Mouse (Mus musculus) liver, embryonic 14.5 days (tissue): ENCODE measurements around the gene Sbf2. TPM values are rescaled to one million over a fixed set of nuclear protein-coding genes. Genes with fewer than 3 reads are reported as not detected.

Experiments used
- ATAC-seq: fragments of 200-750 bp; cut with Nextera tagmentation; 2 replicates; pipeline ENCODE4 v1.8.0; 2017; ENCODE audit warnings: moderate number of reproducible peaks, mild to moderate bottlenecking, moderate library complexity; ENCODE audit not compliant: insufficient read depth
- DNase-seq, 3 experiments: peaks; one replicate each; pipeline ENCODE4 v3.0.0-alpha.2; 2012 to 2013; ENCODE audit warnings: low read depth in 3 of 3, low spot score in 3 of 3
- H3K27ac ChIP-seq: fragments of 300-500 bp; sonication (generic); 2 replicates; pipeline ENCODE4 v1.5.1; 2014; ENCODE audit warnings: moderate library complexity, mild to moderate bottlenecking, control low read depth, inconsistent platforms
- H3K27me3 ChIP-seq: fragments of 300-500 bp; sonication (generic); 2 replicates; pipeline ENCODE4 v1.6.1; 2014; ENCODE audit warnings: mild to moderate bottlenecking, low read length, moderate library complexity; ENCODE audit not compliant: control insufficient read depth, insufficient read depth
- H3K36me3 ChIP-seq: fragments of 300-500 bp; sonication (generic); replicated peaks from 2 replicates; pipeline ENCODE4 v1.6.1; 2014; ENCODE audit warnings: low read depth; ENCODE audit not compliant: control insufficient read depth, insufficient read depth
- H3K4me1 ChIP-seq, 2 experiments: fragments of 200-500 bp in 1 of 2; fragments of 300-500 bp in 1 of 2; sonication (generic) in 1 of 2; replicated peaks; 2 replicates each; pipeline ENCODE4 v1.6.1; 2012 to 2014; ENCODE audit warnings: antibody characterized with exemption in 1 of 2, inconsistent platforms in 1 of 2, low read length in 1 of 2; ENCODE audit not compliant: control insufficient read depth in 2 of 2, insufficient read depth in 2 of 2
- H3K4me2 ChIP-seq: fragments of 300-500 bp; sonication (generic); 2 replicates; pipeline ENCODE4 v1.6.1; 2014; ENCODE audit warnings: low read depth, mild to moderate bottlenecking, control low read depth, moderate library complexity
- H3K4me3 ChIP-seq, 2 experiments: fragments of 200-500 bp in 1 of 2; fragments of 300-500 bp in 1 of 2; sonication (generic) in 1 of 2; 2 replicates each; pipeline ENCODE4 v1.5.1; 2012 to 2014; ENCODE audit warnings: low read depth in 2 of 2, low read length in 2 of 2, mild to moderate bottlenecking in 2 of 2, control low read depth in 1 of 2, inconsistent platforms in 1 of 2, moderate library complexity in 1 of 2; ENCODE audit not compliant: insufficient read depth in 1 of 2
- H3K9ac ChIP-seq: fragments of 300-500 bp; sonication (generic); replicated peaks from 2 replicates; pipeline ENCODE4 v1.6.1; 2014; ENCODE audit warnings: mild to moderate bottlenecking, control low read depth, moderate library complexity
- H3K9me3 ChIP-seq: fragments of 300-500 bp; sonication (generic); 2 replicates; pipeline ENCODE4 v1.6.1; 2016; ENCODE audit warnings: low read length, mixed read lengths; ENCODE audit not compliant: control insufficient read depth
- CTCF ChIP-seq: IDR thresholded peaks from 2 replicates; pipeline ENCODE4 v1.5.1; 2016; ENCODE audit warnings: antibody characterized with exemption, low read depth, control low read depth
- EP300 ChIP-seq: IDR thresholded peaks from 2 replicates; pipeline ENCODE4 v1.6.1; 2016; ENCODE audit warnings: antibody characterized with exemption, low read depth
- WGBS: fragments of 180-500 bp; shearing (Covaris S2); extraction: QIAGEN DNeasy Blood & Tissue Kit; methylation state at CpG from one replicate; pipeline ENCODE4 v1.1.7; 2014; ENCODE audit not compliant: insufficient replicate concordance; 5-methylcytosine and 5-hydroxymethylcytosine counted together
- polyA plus RNA-seq, 2 experiments: library from polyadenylated mRNA; depleted of rRNA in 1 of 2; stranded (reverse) in 1 of 2; unstranded in 1 of 2; fragments of >200 nt; fragmentation: Nextera tagmentation in 1 of 2; extraction: Ambion mirVana in 1 of 2; gene quantifications; 2 replicates each; pipeline versions ENCODE4 v1.2.1 to v1.2.3; 2012 to 2014

Sbf2 gene
- polyA plus RNA-seq, 2 experiments, result 2.9 to 3.3 TPM

- ATAC-seq, result no peak
- H3K9me3 ChIP-seq, result no peaks in the 10 kb centered on the region
- H3K9ac ChIP-seq, result no peak overlapping the region
- DNase-seq, result no peak
- no peak overlapping the region for H3K4me3 ChIP-seq
- H3K4me1 ChIP-seq, result no peaks in the 10 kb centered on the region
- WGBS, result 59% methylated on average over 6 of the region's 6 CpGs
- H3K27me3 ChIP-seq, result no peaks in the 10 kb centered on the region
- H3K4me2 ChIP-seq, result no peak overlapping the region
- no peak overlapping the region for H3K27ac ChIP-seq
- TF ChIP-seq EP300 (no peak), CTCF (no peak)
- H3K36me3 ChIP-seq, result peaks cover 7% of the 10 kb centered on the region; the same call in 1 of the 2 replicates
Observed at GRCm38 (mm10) chr7:110283484-110284275, 331.0 kb downstream of the Sbf2 start.

GRCm38 (mm10) chr7:110282797-110283196 is 331.9 kb downstream of the Sbf2 start:
- H3K27ac ChIP-seq, result no peak overlapping the region
- TF ChIP-seq CTCF (no peak), EP300 (no peak)
- ATAC-seq (no peak), DNase-seq (no peak)
- peaks cover 7% of the 10 kb centered on the region; the same call in 1 of the 2 replicates for H3K36me3 ChIP-seq
- H3K4me1 ChIP-seq, result no peaks in the 10 kb centered on the region
- no peak overlapping the region for H3K4me2 ChIP-seq
- no peak overlapping the region for H3K9ac ChIP-seq
- H3K27me3 ChIP-seq, result no peaks in the 10 kb centered on the region
- H3K4me3 ChIP-seq, result no peak overlapping the region
- 71% methylated on average over 11 of the region's 11 CpGs for WGBS
- H3K9me3 ChIP-seq, result no peaks in the 10 kb centered on the region

- no peak overlapping the region for H3K4me3 ChIP-seq
- peaks cover 7% of the 10 kb centered on the region; the same call in 1 of the 2 replicates for H3K36me3 ChIP-seq
- ATAC-seq (no peak), DNase-seq (no peak)
- H3K4me1 ChIP-seq, result no peaks in the 10 kb centered on the region
- no peak overlapping the region for H3K27ac ChIP-seq
- H3K27me3 ChIP-seq, result no peaks in the 10 kb centered on the region
- no peak overlapping the region for H3K4me2 ChIP-seq
- H3K9me3 ChIP-seq, result no peaks in the 10 kb centered on the region
- H3K9ac ChIP-seq, result no peak overlapping the region
- no peak for TF ChIP-seq CTCF
- TF ChIP-seq EP300, result no peak
- 76% methylated on average over 11 of the region's 11 CpGs for WGBS
Observed at GRCm38 (mm10) chr7:110281435-110282256, 333.1 kb downstream of the Sbf2 start.

GRCm38 (mm10) chr7:110279183-110279582 is 335.5 kb downstream of the Sbf2 start:
- DNase-seq, result no peak
- H3K4me2 ChIP-seq, result no peak overlapping the region
- no peak overlapping the region for H3K27ac ChIP-seq
- 79% methylated on average over 4 of the region's 4 CpGs for WGBS
- TF ChIP-seq CTCF (no peak), EP300 (no peak)
- H3K36me3 ChIP-seq, result peaks cover 7% of the 10 kb centered on the region; the same call in 1 of the 2 replicates
- no peaks in the 10 kb centered on the region for H3K27me3 ChIP-seq
- no peak overlapping the region for H3K9ac ChIP-seq
- no peak overlapping the region for H3K4me3 ChIP-seq
- no peaks in the 10 kb centered on the region for H3K4me1 ChIP-seq
- H3K9me3 ChIP-seq, result no peaks in the 10 kb centered on the region
- ATAC-seq, result no peak

GRCm38 (mm10) chr7:110277734-110278245 is 336.9 kb downstream of the Sbf2 start:
- Histone ChIP-seq H3K4me1 (no peaks in the 10 kb centered on the region), H3K36me3 (peaks cover 7% of the 10 kb centered on the region; the same call in 1 of the 2 replicates), H3K4me3 (no peak overlapping the region), H3K9me3 (no peaks in the 10 kb centered on the region), H3K9ac (no peak overlapping the region), H3K4me2 (no peak overlapping the region), H3K27me3 (no peaks in the 10 kb centered on the region), H3K27ac (no peak overlapping the region)
- DNase-seq, result no peak
- WGBS, result 76% methylated on average over 5 of the region's 5 CpGs
- TF ChIP-seq CTCF (no peak), EP300 (no peak)
- ATAC-seq, result no peak
